Mouse (Mus musculus): ENCODE results near the gene Pde7b. TPM values are rescaled to one million over a fixed set of nuclear protein-coding genes. Genes with fewer than 3 reads are reported as not detected.

Pde7b gene
- total RNA-seq (2015) (1.9 and 2.2 TPM in 2 replicates), total RNA-seq (2017) (1.9 and 2.2 TPM in 2 replicates)

GRCm38 (mm10) chr10:20724906-20725305 lies at the start of gene Pde7b:
Gene Pde7b, minus strand, starts transcription at chr10:20725078.
- ATAC-seq (replicated peaks; ENCODE audit: poor library complexity), result peak; percentile 96

DNA sequence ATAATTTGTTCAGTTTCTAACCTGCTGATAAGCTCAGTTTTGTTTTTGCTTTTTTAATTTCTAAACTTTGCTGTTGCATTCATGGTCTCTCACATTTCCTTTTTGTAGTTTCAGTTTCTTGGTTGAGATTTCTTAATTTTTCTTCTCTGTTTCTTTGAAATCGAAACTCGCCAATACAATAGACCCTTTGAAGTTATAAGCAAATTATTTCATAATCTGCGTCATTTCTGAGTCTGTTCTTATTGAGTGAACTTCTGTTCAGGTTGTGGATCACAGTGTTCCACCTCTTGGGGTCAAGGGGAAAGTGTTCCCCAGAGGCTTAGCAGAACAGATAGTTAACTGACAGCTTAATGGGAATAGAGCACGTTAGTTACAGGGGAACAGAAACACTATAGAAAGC lies 47.2 kb upstream of the Pde7b start:
- no peak for ATAC-seq (replicated peaks; ENCODE audit: poor library complexity)

DNA sequence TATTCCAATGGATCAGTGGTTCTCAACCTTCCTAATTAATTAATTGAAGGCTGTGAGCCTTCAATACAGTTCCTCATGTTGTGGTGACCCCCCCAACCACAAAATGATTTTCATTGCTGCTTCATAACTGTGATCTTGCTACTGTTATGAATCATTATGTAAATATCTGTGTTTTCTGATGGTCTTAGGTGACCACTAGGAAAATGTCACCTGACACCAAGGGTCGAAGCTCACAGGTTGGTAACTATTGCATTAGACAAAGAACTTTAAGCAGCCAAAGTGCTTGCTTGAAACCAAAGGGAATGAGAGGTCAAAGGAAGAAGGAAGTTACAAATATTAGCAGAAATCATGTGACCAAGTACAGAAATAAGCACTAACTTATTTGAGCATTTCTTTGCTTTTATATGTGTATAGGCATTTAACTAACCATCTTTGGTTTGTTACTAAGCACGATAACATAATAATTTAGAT lies 45.6 kb upstream of the Pde7b start:
- no peak for ATAC-seq (replicated peaks; ENCODE audit: poor library complexity)

GRCm38 (mm10) chr10:20769557-20770417 lies 44.9 kb upstream of the Pde7b start:
- ATAC-seq (replicated peaks; ENCODE audit: poor library complexity), result peak; percentile 37; the same call in 1 of the 2 replicates

GRCm38 (mm10) chr10:20764352-20764751 lies 39.5 kb upstream of the Pde7b start:
- ATAC-seq (replicated peaks; ENCODE audit: poor library complexity), result no peak

DNA sequence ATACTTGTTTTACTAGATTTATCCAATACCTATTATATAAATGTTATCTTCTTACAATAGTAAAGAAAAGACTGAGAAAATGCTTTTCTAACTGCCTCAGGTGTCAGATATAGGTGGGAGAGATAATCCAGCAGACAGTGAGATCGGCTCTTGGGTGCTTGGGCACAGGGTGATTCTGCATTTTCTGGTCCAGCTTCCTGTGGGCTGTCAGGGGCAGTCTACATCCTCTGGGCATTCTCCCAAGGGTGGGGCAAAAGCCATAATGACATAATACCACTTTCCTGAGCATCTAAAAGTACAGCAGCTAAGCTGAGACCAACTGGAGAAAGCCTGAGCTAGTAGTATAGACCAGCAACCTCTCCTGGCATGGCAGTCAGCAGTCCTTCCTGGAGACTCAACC lies 34.1 kb upstream of the Pde7b start:
- ATAC-seq (replicated peaks; ENCODE audit: poor library complexity), result peak; percentile 57

DNA sequence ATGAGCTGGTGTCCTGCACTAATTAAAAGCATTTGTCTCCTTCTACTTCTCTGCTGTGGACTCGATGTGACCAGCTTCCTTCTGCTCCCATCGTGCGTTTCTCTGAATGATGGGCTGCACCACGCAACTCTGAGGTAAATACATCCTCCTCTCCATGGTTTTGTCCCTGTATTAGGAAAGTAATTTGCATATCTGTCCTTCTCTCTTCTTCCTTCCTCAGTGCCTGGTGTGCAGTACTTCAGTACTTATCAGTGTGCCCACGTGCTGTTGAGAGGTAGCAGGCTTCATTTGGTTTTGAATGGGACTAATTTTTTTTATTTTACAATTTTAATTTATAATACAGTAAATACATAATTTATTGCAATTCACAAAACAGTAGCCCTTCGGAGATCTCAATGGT lies 33.4 kb upstream of the Pde7b start:
- peak; percentile 52 for ATAC-seq (replicated peaks; ENCODE audit: poor library complexity)

GRCm38 (mm10) chr10:20756219-20756618 lies 31.3 kb upstream of the Pde7b start:
- no peak for ATAC-seq (replicated peaks; ENCODE audit: poor library complexity)

GRCm38 (mm10) chr10:20752883-20753282 lies 28.0 kb upstream of the Pde7b start:
- ATAC-seq (replicated peaks; ENCODE audit: poor library complexity), result peak; percentile 70

- no peak for ATAC-seq (replicated peaks; ENCODE audit: poor library complexity)
Measured at GRCm38 (mm10) chr10:20750642-20751251, 25.9 kb upstream of the Pde7b start.

- no peak for ATAC-seq (replicated peaks; ENCODE audit: poor library complexity)
Measured at GRCm38 (mm10) chr10:20748938-20749337, 24.1 kb upstream of the Pde7b start.

- ATAC-seq (replicated peaks; ENCODE audit: poor library complexity), result peak; percentile 72
Measured at GRCm38 (mm10) chr10:20747229-20747628, 22.4 kb upstream of the Pde7b start.

DNA sequence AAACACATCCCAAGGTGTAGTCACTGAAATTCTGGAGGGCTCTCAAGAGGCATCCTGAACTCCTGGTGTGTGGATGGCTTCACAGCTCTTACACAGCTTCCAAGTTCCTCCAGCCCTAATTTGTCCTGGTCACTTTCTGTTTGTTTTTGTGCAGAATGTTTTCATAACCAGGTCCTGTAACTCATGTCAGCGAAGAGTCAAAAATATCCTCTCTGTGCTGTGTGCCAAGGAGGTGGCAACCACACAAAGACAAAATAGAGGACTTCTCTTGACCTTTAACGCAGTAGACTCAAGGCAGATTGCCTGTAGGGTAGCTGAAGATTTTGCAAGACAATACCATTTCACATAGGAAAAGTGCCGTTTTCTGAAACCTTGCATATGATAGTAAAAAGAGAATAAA lies 14.9 kb upstream of the Pde7b start:
- ATAC-seq (replicated peaks; ENCODE audit: poor library complexity), result no peak

GRCm38 (mm10) chr10:20737146-20737545 lies 12.3 kb upstream of the Pde7b start:
- ATAC-seq (replicated peaks; ENCODE audit: poor library complexity), result peak; percentile 72

GRCm38 (mm10) chr10:20735775-20736449 lies 11.0 kb upstream of the Pde7b start:
- ATAC-seq (replicated peaks; ENCODE audit: poor library complexity), result peak; percentile 67

GRCm38 (mm10) chr10:20733576-20733975 lies 8.7 kb upstream of the Pde7b start:
- no peak for ATAC-seq (replicated peaks; ENCODE audit: poor library complexity)

GRCm38 (mm10) chr10:20732180-20732579 lies 7.3 kb upstream of the Pde7b start:
- no peak for ATAC-seq (replicated peaks; ENCODE audit: poor library complexity)

DNA sequence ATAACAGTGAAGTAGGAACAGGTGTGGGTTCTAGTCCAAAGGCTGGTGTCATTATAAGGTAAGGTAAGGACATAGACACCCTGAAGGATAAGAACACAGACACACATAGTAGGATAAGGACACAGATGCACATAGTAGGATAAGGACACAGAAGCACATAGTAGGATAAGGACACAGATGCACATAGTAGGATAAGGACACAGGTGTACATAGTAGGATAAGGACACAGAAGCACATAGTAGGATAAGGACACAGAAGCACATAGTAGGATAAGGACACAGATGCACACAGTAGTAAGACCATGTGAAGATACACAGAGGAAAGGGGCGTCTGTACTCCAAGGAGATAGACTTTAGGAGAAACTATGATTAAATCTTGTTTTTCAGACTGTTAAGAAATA lies 5.2 kb upstream of the Pde7b start:
- ATAC-seq (replicated peaks; ENCODE audit: poor library complexity), result no peak

- ATAC-seq (replicated peaks; ENCODE audit: poor library complexity), result no peak
Measured at GRCm38 (mm10) chr10:20725384-20725983, 606 bp upstream of the Pde7b start.

- no peak for ATAC-seq (replicated peaks; ENCODE audit: poor library complexity)
Measured at GRCm38 (mm10) chr10:20724451-20724850, 427 bp downstream of the Pde7b start.

GRCm38 (mm10) chr10:20723962-20724361 lies 916 bp downstream of the Pde7b start:
- ATAC-seq (replicated peaks; ENCODE audit: poor library complexity), result no peak

All from megakaryocyte progenitor cell, adult 5-6 weeks (primary cell).